Mouse (Mus musculus) intestine, postnatal 0 days (tissue): ENCODE results near the gene Alg14. TPM values are rescaled to one million over a fixed set of nuclear protein-coding genes. Genes with fewer than 3 reads are reported as not detected.

Experiments
- ATAC-seq: fragments of 200-750 bp; cut with Nextera tagmentation; 2 replicates; pipeline ENCODE4 v1.8.0; 2017; ENCODE audit warnings: mild to moderate bottlenecking, moderate TSS enrichment, moderate library complexity
- H3K27ac ChIP-seq: fragments of 300-500 bp; sonication (generic); 2 replicates; pipeline ENCODE4 v1.5.1; 2014; ENCODE audit warnings: mild to moderate bottlenecking, low read depth, low read length, moderate library complexity
- H3K27me3 ChIP-seq: fragments of 300-500 bp; sonication (generic); replicated peaks from 2 replicates; pipeline ENCODE4 v1.6.1; 2014; ENCODE audit warnings: low read length, mixed read lengths; ENCODE audit not compliant: control insufficient read depth, insufficient read depth
- H3K36me3 ChIP-seq: fragments of 300-500 bp; sonication (generic); 2 replicates; pipeline ENCODE4 v1.6.1; 2014; ENCODE audit warnings: mild to moderate bottlenecking, moderate library complexity; ENCODE audit not compliant: control insufficient read depth, insufficient read depth
- H3K4me1 ChIP-seq: fragments of 300-500 bp; sonication (generic); replicated peaks from 2 replicates; pipeline ENCODE4 v1.6.1; 2014; ENCODE audit warnings: antibody characterized with exemption, low read length, mixed read lengths; ENCODE audit not compliant: control insufficient read depth, insufficient read depth
- H3K4me2 ChIP-seq: fragments of 300-500 bp; sonication (generic); replicated peaks from 2 replicates; pipeline ENCODE4 v1.6.1; 2014; ENCODE audit warnings: low read depth, mild to moderate bottlenecking, moderate library complexity
- H3K4me3 ChIP-seq: fragments of 300-500 bp; sonication (generic); 2 replicates; pipeline ENCODE4 v1.5.1; 2014; ENCODE audit warnings: low read depth, low read length
- H3K9ac ChIP-seq: fragments of 300-500 bp; sonication (generic); 2 replicates; pipeline ENCODE4 v1.6.1; 2014; ENCODE audit warnings: mild to moderate bottlenecking, low read depth, low read length
- H3K9me3 ChIP-seq: fragments of 300-500 bp; sonication (generic); 2 replicates; pipeline ENCODE4 v1.6.1; 2016; ENCODE audit warnings: mixed run types; ENCODE audit not compliant: control insufficient read depth
- CTCF ChIP-seq: sonication (generic); IDR thresholded peaks from 2 replicates; pipeline ENCODE4 v1.5.1; 2016; ENCODE audit warnings: low read depth, mild to moderate bottlenecking, control low read depth, antibody characterized with exemption, moderate library complexity
- WGBS: fragments of 180-500 bp; shearing (Covaris S2); extraction: QIAGEN DNeasy Blood & Tissue Kit; methylation state at CpG from one replicate; pipeline ENCODE4 v1.1.7; 2014; 5-methylcytosine and 5-hydroxymethylcytosine counted together
- polyA plus RNA-seq: library from polyadenylated mRNA; unstranded; fragments of >200 nt; fragmentation: Nextera tagmentation; extraction: Ambion mirVana; gene quantifications from 2 replicates; pipeline ENCODE4 v1.2.1, GENCODE M21; 2015

The Alg14 gene
- polyA plus RNA-seq, 1 experiment from 2014 or later: 26.1 TPM

DNA sequence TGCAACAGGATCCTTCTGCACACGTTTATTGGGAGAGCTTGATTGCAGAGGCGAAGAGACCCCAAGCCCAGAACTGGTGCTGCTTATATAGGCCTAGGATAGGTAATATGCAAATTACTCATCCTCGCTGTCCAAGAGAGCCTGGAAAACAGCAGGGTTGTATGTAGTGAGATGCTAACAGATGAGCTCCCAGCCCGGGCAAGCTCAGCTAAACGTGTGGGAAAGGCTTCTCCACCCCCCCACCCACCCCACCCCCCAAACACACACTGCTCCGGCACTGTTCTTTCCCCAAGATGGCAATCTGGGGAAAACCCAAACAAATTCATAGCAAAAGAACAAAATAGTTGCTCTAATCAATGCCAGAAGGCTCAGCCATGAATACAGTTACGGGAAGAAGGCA is 105.0 kb downstream of the Alg14 start:
- Histone ChIP-seq H3K4me2 (no peak overlapping the region), H3K36me3 (no peaks in the 10 kb centered on the region), H3K9ac (no peak overlapping the region), H3K4me3 (no peak overlapping the region), H3K4me1 (no peaks in the 10 kb centered on the region), H3K9me3 (no peaks in the 10 kb centered on the region), H3K27me3 (no peaks in the 10 kb centered on the region), H3K27ac (no peak overlapping the region)
- no peak for ATAC-seq
- WGBS: 77% methylated on average over 7 of the region's 7 CpGs
- no peak for TF ChIP-seq CTCF

DNA sequence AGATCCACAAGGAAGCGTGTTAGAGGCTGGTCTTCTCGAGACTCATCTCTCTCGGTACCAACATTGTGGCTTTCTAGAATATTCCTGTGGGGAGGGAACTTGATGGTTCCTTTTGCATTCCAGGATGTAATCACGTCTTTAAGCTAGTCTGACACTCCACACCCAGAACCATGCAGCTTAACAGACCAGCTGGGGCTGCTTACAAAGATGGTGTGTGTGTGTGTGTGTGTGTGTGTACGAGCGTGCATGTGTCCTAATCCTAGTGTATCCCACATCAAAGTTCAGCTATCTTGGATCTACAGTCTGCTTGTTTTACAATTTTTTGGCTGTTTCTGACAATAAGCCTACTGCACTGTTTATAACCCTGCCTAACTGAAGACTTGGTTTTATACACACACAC is 105.4 kb downstream of the Alg14 start:
- 64% methylated on average over 6 of the region's 6 CpGs for WGBS
- Histone ChIP-seq H3K27ac (no peak overlapping the region), H3K36me3 (no peaks in the 10 kb centered on the region), H3K27me3 (no peaks in the 10 kb centered on the region), H3K4me1 (no peaks in the 10 kb centered on the region), H3K9me3 (no peaks in the 10 kb centered on the region), H3K4me3 (no peak overlapping the region), H3K4me2 (no peak overlapping the region), H3K9ac (no peak overlapping the region)
- no peak for ATAC-seq
- TF ChIP-seq CTCF: no peak

GRCm38 (mm10) chr3:121401384-121401783 is 109.8 kb downstream of the Alg14 start:
- no peak for TF ChIP-seq CTCF
- Histone ChIP-seq H3K27ac (no peak overlapping the region), H3K4me2 (no peak overlapping the region), H3K36me3 (no peaks in the 10 kb centered on the region), H3K4me3 (no peak overlapping the region), H3K4me1 (no peaks in the 10 kb centered on the region), H3K9me3 (no peaks in the 10 kb centered on the region), H3K27me3 (no peaks in the 10 kb centered on the region), H3K9ac (no peak overlapping the region)
- no peak for ATAC-seq
- 52% methylated on average over 4 of the region's 4 CpGs for WGBS

- no peaks in the 10 kb centered on the region for H3K36me3 ChIP-seq
- no peaks in the 10 kb centered on the region for H3K27me3 ChIP-seq
- H3K27ac ChIP-seq: no peak overlapping the region
- no peak overlapping the region for H3K4me2 ChIP-seq
- TF ChIP-seq CTCF: no peak
- H3K9ac ChIP-seq: no peak overlapping the region
- no peaks in the 10 kb centered on the region for H3K4me1 ChIP-seq
- no peak for ATAC-seq
- no peaks in the 10 kb centered on the region for H3K9me3 ChIP-seq
- no peak overlapping the region for H3K4me3 ChIP-seq
- WGBS: 84% methylated on average over 6 of the region's 6 CpGs
Observed at GRCm38 (mm10) chr3:121402096-121402495, 110.5 kb downstream of the Alg14 start.

GRCm38 (mm10) chr3:121403449-121403848 is 111.9 kb downstream of the Alg14 start:
- TF ChIP-seq CTCF: no peak
- WGBS: 68% methylated on average over 5 of the region's 5 CpGs
- H3K9me3 ChIP-seq: no peaks in the 10 kb centered on the region

DNA sequence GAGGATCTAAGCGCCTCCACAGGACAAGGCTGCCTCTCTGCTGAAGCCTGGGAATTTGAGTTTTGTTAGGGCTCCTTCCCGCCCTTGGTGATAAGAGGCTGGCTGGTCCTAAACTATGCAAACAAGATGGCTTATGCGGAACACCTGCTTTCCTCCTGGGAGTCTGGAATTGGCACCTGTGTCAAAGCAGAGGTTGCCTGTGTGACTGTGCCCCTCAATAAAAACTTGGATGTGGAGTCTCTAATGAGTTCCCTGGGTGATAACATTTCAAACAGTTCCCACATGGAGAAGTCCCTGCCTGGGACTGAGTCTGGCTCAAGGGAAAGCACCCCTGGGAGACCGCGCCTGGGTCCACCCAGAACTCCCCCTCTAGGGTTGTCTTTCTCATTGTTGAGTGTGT is 113.5 kb downstream of the Alg14 start:
- no peaks in the 10 kb centered on the region; the same call in 1 of the 2 replicates for H3K4me1 ChIP-seq
- no peak for TF ChIP-seq CTCF
- H3K9me3 ChIP-seq: no peaks in the 10 kb centered on the region
- H3K27me3 ChIP-seq: peaks cover 4% of the 10 kb centered on the region; the same call in 1 of the 2 replicates
- ATAC-seq: peak; percentile 56
- no peak overlapping the region for H3K27ac ChIP-seq
- no peak overlapping the region for H3K4me2 ChIP-seq
- H3K4me3 ChIP-seq: no peak overlapping the region
- H3K36me3 ChIP-seq: no peaks in the 10 kb centered on the region
- WGBS: 50% methylated on average over 5 of the region's 5 CpGs
- H3K9ac ChIP-seq: no peak overlapping the region

More at GRCm38 (mm10) chr3:121403449-121403848, 111.9 kb downstream of the Alg14 start:
- Histone ChIP-seq H3K27ac (no peak overlapping the region), H3K9ac (no peak overlapping the region), H3K4me1 (no peaks in the 10 kb centered on the region; the same call in 1 of the 2 replicates), H3K4me2 (no peak overlapping the region), H3K4me3 (no peak overlapping the region), H3K36me3 (no peaks in the 10 kb centered on the region), H3K27me3 (no peaks in the 10 kb centered on the region; the same call in 1 of the 2 replicates)
- ATAC-seq: no peak

GRCm38 (mm10) chr3:121407417-121407816 is 115.8 kb downstream of the Alg14 start:
- TF ChIP-seq CTCF: no peak
- H3K27me3 ChIP-seq: peaks cover 10% of the 10 kb centered on the region; the same call in 1 of the 2 replicates
- 60% methylated on average over 9 of the region's 9 CpGs for WGBS
- H3K9me3 ChIP-seq: no peaks in the 10 kb centered on the region
- no peak overlapping the region for H3K27ac ChIP-seq
- H3K36me3 ChIP-seq: no peaks in the 10 kb centered on the region
- no peaks in the 10 kb centered on the region; the same call in 1 of the 2 replicates for H3K4me1 ChIP-seq
- H3K4me2 ChIP-seq: no peak overlapping the region
- H3K4me3 ChIP-seq: no peak overlapping the region
- ATAC-seq: no peak
- H3K9ac ChIP-seq: no peak overlapping the region
